Mouse (Mus musculus) midbrain, embryonic 11.5 days (tissue): ENCODE measurements around the gene 4930402F06Rik. TPM values are rescaled to one million over a fixed set of nuclear protein-coding genes. Genes with fewer than 3 reads are reported as not detected.
A peak's percentile ranks its signal among the peaks of the same experiment; 100 is the strongest.

Experiments used
- ATAC-seq: fragments of 200-750 bp; cut with Nextera tagmentation; 2 replicates; pipeline ENCODE4 v1.8.0; 2017; ENCODE audit warnings: moderate TSS enrichment, moderate library complexity; ENCODE audit not compliant: low FRiP score
- DNase-seq: peaks from one replicate; pipeline ENCODE4 v3.0.0; 2015; ENCODE audit warnings: low spot score; ENCODE audit errors: missing footprints
- H3K27ac ChIP-seq: fragments of 300-500 bp; sonication (generic); 2 replicates; pipeline ENCODE4 v1.5.1; 2014; ENCODE audit warnings: low read depth, low read length
- H3K27me3 ChIP-seq: fragments of 300-500 bp; sonication (generic); 2 replicates; pipeline ENCODE4 v1.6.1; 2014; ENCODE audit warnings: mild to moderate bottlenecking, low read length, moderate library complexity, mixed read lengths; ENCODE audit not compliant: control insufficient read depth, insufficient read depth
- H3K36me3 ChIP-seq: fragments of 300-500 bp; sonication (generic); 2 replicates; pipeline ENCODE4 v1.6.1; 2014; ENCODE audit warnings: mild to moderate bottlenecking, low read length, moderate library complexity, mixed read lengths; ENCODE audit not compliant: control insufficient read depth, insufficient read depth
- H3K4me1 ChIP-seq: fragments of 300-500 bp; sonication (generic); 2 replicates; pipeline ENCODE4 v1.6.1; 2014; ENCODE audit warnings: low read length; ENCODE audit not compliant: control insufficient read depth, insufficient read depth
- H3K4me2 ChIP-seq: fragments of 300-500 bp; sonication (generic); 2 replicates; pipeline ENCODE4 v1.6.1; 2014; ENCODE audit warnings: mild to moderate bottlenecking, moderate library complexity
- H3K4me3 ChIP-seq: fragments of 300-500 bp; sonication (generic); 2 replicates; pipeline ENCODE4 v1.5.1; 2014; ENCODE audit warnings: low read depth, low read length
- H3K9ac ChIP-seq: fragments of 300-500 bp; sonication (generic); 2 replicates; pipeline ENCODE4 v1.6.1; 2014; ENCODE audit warnings: low read length
- H3K9me3 ChIP-seq: fragments of 300-500 bp; sonication (generic); 2 replicates; pipeline ENCODE4 v1.6.1; 2016; ENCODE audit warnings: low read length; ENCODE audit not compliant: control insufficient read depth
- WGBS: fragments of 180-500 bp; shearing (Covaris S2); extraction: QIAGEN DNeasy Blood & Tissue Kit; methylation state at CpG from one replicate; pipeline ENCODE4 v1.1.7; 2014; 5-methylcytosine and 5-hydroxymethylcytosine counted together
- polyA plus RNA-seq: library from polyadenylated mRNA; unstranded; fragments of >200 nt; fragmentation: Nextera tagmentation; extraction: Ambion mirVana; gene quantifications from 2 replicates; pipeline ENCODE4 v1.2.1, GENCODE M21; 2014

The 4930402F06Rik gene
- polyA plus RNA-seq, 1 experiment from 2014 or later: not detected

- 75% methylated on average over 5 of the region's 5 CpGs for WGBS
- no peaks in the 10 kb centered on the region for H3K27me3 ChIP-seq
- no peak overlapping the region for H3K4me3 ChIP-seq
- H3K9ac ChIP-seq: no peak overlapping the region
- no peaks in the 10 kb centered on the region for H3K9me3 ChIP-seq
- H3K4me2 ChIP-seq: no peak overlapping the region
- H3K36me3 ChIP-seq: no peaks in the 10 kb centered on the region
- ATAC-seq: no peak
- H3K4me1 ChIP-seq: no peaks in the 10 kb centered on the region
- no peak overlapping the region for H3K27ac ChIP-seq
- DNase-seq: peak; percentile 28
Observed at GRCm38 (mm10) chr2:35408409-35409110, 11.6 kb upstream of the 4930402F06Rik start.

GRCm38 (mm10) chr2:35407878-35408277, 10.9 kb upstream of the 4930402F06Rik start:
- Histone ChIP-seq H3K27me3 (no peaks in the 10 kb centered on the region), H3K4me3 (no peak overlapping the region), H3K36me3 (no peaks in the 10 kb centered on the region), H3K9ac (no peak overlapping the region), H3K9me3 (no peaks in the 10 kb centered on the region), H3K27ac (no peak overlapping the region), H3K4me1 (no peaks in the 10 kb centered on the region), H3K4me2 (no peak overlapping the region)
- no peak for ATAC-seq
- no peak for DNase-seq
- WGBS: 87% methylated on average over 7 of the region's 7 CpGs

GRCm38 (mm10) chr2:35407266-35407665, 10.3 kb upstream of the 4930402F06Rik start:
- WGBS: 82% methylated on average over 6 of the region's 6 CpGs
- Histone ChIP-seq H3K4me2 (no peak overlapping the region), H3K4me3 (no peak overlapping the region), H3K9me3 (no peaks in the 10 kb centered on the region), H3K4me1 (no peaks in the 10 kb centered on the region), H3K36me3 (no peaks in the 10 kb centered on the region), H3K27me3 (no peaks in the 10 kb centered on the region), H3K27ac (no peak overlapping the region), H3K9ac (no peak overlapping the region)
- peak; percentile 14 for DNase-seq
- ATAC-seq: no peak

DNA sequence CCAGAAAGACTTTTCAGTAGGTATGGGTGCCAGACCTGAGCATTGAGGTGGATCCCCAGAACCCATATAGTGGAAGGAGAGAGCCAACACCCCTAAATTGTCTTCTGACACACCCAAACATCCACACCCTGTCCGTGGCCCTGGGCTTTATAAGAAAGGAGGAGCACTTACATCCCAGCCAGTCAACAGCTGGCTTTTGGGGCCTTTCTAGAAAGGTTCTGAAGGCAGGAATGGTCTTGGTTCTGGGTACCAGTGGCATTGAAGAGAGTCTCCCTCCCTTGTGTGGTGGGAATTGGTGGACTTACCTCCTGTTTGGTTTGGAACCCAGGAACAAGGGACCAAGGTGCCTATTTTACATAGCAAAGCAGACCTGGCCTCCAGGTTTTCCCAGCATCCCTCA, 9.6 kb upstream of the 4930402F06Rik start:
- Histone ChIP-seq H3K4me3 (no peak overlapping the region), H3K9me3 (no peaks in the 10 kb centered on the region), H3K27me3 (no peaks in the 10 kb centered on the region), H3K4me2 (no peak overlapping the region), H3K9ac (no peak overlapping the region), H3K36me3 (no peaks in the 10 kb centered on the region), H3K4me1 (no peaks in the 10 kb centered on the region), H3K27ac (no peak overlapping the region)
- DNase-seq (peak; percentile 44), ATAC-seq (no peak)
- WGBS: 75% methylated on average over 1 of the region's 1 CpGs

DNA sequence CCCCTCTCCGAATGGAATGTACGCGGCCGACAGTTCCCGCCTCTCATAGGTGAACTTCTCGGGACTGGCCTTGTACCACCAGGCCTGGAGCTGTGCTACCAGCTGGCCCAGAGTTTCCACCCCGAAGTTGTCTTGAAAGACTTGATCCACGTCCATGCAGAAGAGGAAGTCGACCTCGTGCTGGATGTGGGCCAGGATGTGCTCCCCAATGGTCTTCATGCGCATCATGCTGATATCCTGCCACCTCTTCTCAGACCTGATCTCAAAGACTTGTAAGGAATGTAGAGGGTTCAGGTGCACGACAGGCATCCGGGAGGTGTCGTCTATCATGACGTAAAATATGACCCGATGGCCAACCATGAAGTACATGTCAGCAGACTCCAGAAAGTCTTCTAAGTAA, 5.4 kb upstream of the 4930402F06Rik start:
- Histone ChIP-seq H3K9ac (no peak overlapping the region), H3K4me1 (no peaks in the 10 kb centered on the region), H3K4me2 (no peak overlapping the region), H3K4me3 (no peak overlapping the region), H3K27me3 (no peaks in the 10 kb centered on the region), H3K36me3 (no peaks in the 10 kb centered on the region), H3K9me3 (no peaks in the 10 kb centered on the region), H3K27ac (no peak overlapping the region)
- ATAC-seq (no peak), DNase-seq (no peak)
- WGBS: 97% methylated on average over 16 of the region's 16 CpGs

DNA sequence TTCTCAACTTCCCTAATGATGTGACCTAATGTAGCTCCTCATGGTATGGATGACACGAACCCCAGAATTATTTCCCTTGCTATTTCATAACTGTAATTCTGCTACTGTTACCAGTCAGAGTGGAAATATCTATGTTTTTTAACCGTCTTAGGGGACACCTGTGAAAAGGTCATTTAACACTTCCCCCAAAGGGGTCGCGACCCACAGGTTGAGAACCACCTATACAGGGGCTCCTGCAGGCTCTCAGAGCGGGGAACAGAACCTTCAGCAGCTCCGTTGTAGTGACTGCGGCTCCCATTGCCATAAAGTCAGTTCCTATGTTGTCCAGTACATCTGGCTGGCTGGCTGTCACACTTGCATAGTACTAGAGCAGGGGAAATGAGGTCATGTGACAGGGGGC, 3.8 kb upstream of the 4930402F06Rik start:
- Histone ChIP-seq H3K4me2 (no peak overlapping the region), H3K36me3 (no peaks in the 10 kb centered on the region), H3K4me3 (no peak overlapping the region), H3K27ac (no peak overlapping the region), H3K4me1 (0 out of 2 replicates have a peak, but pooled peaks cover 2% of the 10 kb centered on the region), H3K27me3 (no peaks in the 10 kb centered on the region), H3K9ac (no peak overlapping the region), H3K9me3 (no peaks in the 10 kb centered on the region)
- DNase-seq: no peak
- 88% methylated on average over 7 of the region's 7 CpGs for WGBS
- ATAC-seq: no peak

GRCm38 (mm10) chr2:35398184-35398828, 1.3 kb upstream of the 4930402F06Rik start:
- ATAC-seq: no peak
- 84% methylated on average over 6 of the region's 6 CpGs for WGBS
- Histone ChIP-seq H3K27me3 (no peaks in the 10 kb centered on the region), H3K4me2 (no peak overlapping the region), H3K36me3 (no peaks in the 10 kb centered on the region), H3K27ac (no peak overlapping the region), H3K4me1 (0 out of 2 replicates have a peak, but pooled peaks cover 2% of the 10 kb centered on the region), H3K9ac (no peak overlapping the region), H3K9me3 (no peaks in the 10 kb centered on the region), H3K4me3 (no peak overlapping the region)
- DNase-seq: no peak

DNA sequence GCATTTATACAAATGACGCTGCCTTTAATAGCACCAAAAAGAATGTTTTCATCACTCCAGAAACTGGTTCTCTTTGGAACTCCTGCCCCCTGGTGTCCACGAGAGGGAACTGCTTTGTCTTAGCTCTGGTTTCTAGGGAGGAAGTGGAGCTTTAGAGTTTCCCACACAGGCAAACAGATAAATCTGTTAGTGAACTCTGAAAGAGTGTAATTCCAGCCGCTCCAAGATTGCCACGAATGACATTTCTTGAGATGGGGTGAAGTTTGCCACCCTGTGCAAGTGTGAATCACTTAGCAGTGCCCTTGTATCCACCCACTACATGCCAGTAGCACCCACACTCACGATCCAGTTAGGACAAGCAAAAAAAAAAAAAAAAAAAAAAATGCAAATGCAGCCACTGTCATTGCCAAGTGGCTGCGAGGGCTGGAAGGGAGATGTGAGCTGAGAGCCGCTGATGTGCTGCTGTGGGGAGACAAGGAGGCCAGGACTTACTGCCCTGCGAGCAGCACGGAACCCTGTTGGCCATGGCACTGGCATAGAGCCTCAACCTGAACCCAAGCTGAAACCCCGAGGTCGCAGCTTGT, 707 bp upstream of the 4930402F06Rik start:
- H3K4me1 ChIP-seq: 0 out of 2 replicates have a peak, but pooled peaks cover 2% of the 10 kb centered on the region
- DNase-seq (peak; percentile 91), ATAC-seq (no peak)
- no peak overlapping the region for H3K4me3 ChIP-seq
- no peaks in the 10 kb centered on the region for H3K27me3 ChIP-seq
- no peak overlapping the region for H3K27ac ChIP-seq
- H3K9me3 ChIP-seq: no peaks in the 10 kb centered on the region
- H3K36me3 ChIP-seq: no peaks in the 10 kb centered on the region
- no peak overlapping the region for H3K9ac ChIP-seq
- no peak overlapping the region for H3K4me2 ChIP-seq
- WGBS: 56% methylated on average over 11 of the region's 11 CpGs

- Histone ChIP-seq H3K4me2 (no peak overlapping the region), H3K4me3 (no peak overlapping the region), H3K9me3 (no peaks in the 10 kb centered on the region), H3K27me3 (no peaks in the 10 kb centered on the region), H3K4me1 (no peaks in the 10 kb centered on the region), H3K9ac (no peak overlapping the region), H3K27ac (no peak overlapping the region), H3K36me3 (no peaks in the 10 kb centered on the region)
- WGBS: 85% methylated on average over 9 of the region's 9 CpGs
- ATAC-seq (no peak), DNase-seq (no peak)
Observed at GRCm38 (mm10) chr2:35385441-35385871, 11.5 kb downstream of the 4930402F06Rik start.
